Mouse (Mus musculus): Measurements from ENCODE around the gene Pfkl. TPM values are rescaled to one million over a fixed set of nuclear protein-coding genes. Genes with fewer than 3 reads are reported as not detected.
"Not testable (repeated sequence)": the region's sequence is repeated elsewhere in the genome, so short reads cannot be mapped to it uniquely, and the experiment has no call there.

Pfkl gene
- 100 to 1,000 TPM; 104 to 107 TPM for total RNA-seq (2021)
- long read RNA-seq, experiment 1, transcript Pfkl-201 (22 exons, 3,730 nt) = major isoform, 342 of 379 reads
- long read RNA-seq, experiment 1, partial matches to known transcripts = 25 of 379 reads
- long read RNA-seq, experiment 1, other reads (novel, unspliced or antisense) = 11 of 379 reads
- long read RNA-seq, experiment 2, transcript Pfkl-201 (22 exons, 3,730 nt) = major isoform, 346 of 387 reads
- long read RNA-seq, experiment 2, partial matches to known transcripts = 22 of 387 reads
- long read RNA-seq, experiment 2, other reads (novel, unspliced or antisense) = 19 of 387 reads

DNA sequence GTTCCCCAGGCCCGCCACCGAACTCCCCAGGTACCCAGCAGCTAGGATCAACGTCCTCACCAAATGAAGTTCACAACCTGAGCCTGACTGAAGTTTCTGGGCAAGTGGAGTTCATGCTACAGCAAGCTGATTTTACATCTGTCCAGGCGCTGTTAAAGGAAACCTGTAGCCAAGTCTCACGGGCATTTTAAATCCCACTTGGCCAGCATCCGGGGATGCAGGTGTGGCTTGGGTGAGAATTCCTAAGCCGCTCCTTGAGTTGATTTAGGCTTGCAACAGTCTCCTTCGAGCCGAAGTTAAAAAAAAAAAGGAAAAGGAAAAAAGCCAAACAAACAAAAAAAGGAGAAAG, at the start of gene Pfkl:
Pfkl (minus strand) TSS at position 139 of the 349 bp plus-strand sequence.
- no peak for DNase-seq
- intact Hi-C loops (cut with DNase I) = loop anchor here (2.0 to 10.0 kb wide), 2 partner anchors 25 to 395 kb away; no protein-coding TSS in a partner anchor

DNA sequence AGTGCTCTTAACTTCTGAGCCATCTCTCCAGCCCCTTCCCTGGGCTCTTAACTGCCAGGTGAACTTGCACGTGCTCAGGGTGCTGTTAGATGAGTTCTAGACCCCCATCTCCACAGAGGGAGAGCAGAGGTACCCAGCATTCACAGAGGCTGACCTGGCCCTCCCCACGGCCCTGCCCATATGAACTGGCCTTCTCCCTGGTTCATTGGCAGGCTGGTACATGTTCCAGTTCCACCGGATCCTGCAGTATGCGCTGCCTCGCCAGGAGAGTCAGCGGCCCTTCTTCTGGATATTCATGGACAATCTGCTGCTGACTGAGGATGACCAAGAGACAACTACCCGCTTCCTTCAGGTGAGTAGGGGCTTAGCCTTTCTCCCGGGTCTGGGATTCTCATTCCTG, 47.2 kb upstream of the Pfkl start:
- no peak for DNase-seq
- intact Hi-C loops (cut with DNase I) = no loop called here

DNA sequence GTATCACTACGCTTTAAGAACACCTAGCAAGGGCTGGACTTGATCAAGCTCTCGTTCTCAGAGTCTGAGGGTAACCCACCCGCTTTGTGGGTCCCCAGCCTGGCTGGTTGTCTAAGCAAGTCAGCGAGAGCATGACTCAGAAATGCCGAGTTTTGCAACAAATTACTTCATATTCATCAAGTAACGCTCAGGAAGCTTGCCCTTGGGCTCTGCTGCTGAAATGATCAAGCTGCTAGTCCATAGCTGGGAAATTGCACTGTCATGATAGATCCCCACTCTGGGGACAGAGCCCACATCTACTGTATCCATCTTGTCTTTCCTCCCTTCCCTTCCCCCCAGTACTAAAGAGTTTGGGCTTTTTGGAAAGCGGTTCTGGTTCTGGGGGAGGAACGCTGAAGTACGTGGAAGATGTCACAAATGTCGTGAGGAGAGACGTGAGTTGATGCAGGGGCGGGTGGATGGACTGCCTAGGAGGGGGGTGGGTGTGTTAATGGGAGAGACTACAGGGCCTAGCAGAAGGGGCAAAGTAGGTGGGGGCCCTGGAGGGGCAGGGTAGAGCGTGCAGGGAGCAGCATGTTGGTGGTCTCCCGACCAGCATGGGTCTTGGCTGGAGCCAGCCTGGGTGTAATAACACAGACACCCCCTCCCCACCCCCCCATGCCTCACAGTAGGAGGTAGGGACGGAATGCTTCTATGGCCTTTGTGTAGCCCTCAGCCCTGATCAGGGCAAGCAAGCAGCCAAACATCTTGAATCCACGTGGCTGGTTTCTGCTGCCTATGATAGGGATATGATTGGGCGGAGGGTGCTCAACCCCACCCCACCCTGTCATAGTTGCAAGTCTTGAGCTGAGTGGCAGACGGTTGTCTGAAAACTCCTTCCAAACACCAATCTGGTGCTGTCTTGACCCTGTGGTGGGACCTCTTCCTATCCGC, 45.0 kb upstream of the Pfkl start:
- intact Hi-C loops (cut with DNase I) = no loop called here
- peak; percentile 17 to 32 for DNase-seq

DNA sequence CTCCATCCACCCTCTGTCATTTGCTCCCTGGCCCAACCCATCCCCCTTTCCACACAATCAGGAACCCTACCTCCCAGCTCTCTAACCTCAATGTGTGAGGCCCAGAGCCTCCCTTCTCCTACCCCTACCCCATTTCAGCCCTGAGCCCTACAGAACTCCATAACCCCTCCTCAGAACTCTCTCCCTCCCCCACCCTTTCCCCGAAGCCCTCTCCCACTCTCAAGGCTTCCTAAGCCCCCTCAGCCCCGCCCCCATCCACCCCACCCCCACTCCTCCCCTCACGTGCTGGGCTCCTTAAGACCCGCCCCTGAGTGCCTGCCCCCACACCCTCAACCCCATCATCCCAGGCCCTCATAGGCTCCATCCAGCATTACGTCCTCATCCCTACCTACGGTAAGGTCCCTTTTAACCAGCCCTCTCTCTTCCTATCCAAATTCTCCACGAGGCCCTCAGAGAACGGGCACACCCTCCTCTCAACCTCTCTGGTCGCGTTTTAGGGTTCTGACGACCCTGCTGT, 39.7 kb upstream of the Pfkl start:
- no peak for DNase-seq
- intact Hi-C loops (cut with DNase I) = no loop called here

DNA sequence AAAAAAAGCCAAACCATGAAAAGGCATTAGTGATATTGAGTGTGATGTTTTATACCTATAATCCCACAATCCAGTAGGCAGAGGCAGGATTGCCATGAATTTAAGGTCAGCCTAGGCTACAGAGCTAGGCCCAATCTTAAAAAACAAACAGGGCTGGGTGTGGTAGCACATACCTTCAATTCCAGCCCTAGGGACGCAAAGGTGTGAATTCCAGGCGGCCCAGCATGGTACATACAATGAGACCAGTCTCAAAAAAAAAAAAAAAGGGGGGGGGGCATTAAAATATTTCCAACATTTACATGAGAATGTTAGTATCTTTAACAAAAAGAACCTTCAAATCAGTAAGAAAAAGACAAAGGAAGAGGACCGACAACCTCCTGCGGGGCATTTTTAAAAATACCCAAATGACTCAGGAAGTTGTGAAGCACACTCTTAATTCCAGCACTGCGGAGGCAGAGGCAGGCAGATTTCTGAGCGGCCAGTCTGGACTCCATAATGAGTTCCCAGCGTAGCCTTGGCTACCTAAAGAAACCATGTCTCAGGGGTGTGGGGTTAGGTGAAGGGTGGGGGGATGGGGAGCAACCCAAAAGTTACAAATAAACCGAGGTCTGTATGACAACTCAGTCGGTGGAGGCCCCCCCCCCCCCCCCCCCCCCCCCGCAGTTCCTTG, 38.3 kb upstream of the Pfkl start:
- intact Hi-C loops (cut with DNase I) = no loop called here
- no peak for DNase-seq

DNA sequence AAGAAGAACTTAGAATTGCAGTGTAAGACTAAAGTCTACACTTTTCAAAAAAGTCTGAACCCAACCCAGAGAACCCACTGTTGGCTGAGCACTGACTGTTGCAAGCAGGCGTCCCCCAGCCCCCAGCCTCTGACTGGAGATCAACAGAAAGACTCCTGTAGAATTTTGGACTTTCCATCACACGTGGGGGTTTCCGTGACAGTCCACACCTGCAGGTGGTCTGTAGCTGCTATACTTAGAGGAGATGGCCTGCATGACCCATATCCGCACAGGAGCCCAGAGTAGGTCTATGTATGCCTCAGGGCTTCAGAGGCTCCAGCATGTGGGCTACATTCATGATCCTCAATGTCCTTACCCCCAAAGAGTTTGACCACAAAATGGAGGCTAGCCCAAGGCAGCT, 36.5 kb upstream of the Pfkl start:
- intact Hi-C loops (cut with DNase I) = no loop called here
- DNase-seq = no peak

DNA sequence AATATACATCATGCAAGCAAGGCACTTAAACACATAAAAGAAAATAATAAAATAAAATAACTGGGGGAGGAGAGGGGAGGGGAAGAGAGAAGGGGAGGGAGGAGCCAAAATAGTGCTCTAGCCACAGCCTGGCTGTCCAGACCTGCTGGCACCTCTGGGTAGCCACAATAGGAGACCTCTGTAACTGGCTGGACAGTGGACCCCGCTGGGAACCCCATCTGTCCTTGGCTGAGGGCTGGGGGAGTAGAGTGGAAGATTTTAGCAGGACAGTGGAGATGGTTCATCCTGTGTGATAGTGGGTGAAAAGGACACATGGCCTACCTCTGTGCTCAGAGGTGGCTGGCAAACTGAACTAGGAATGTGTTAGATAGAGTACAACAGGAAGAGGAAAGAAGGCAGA, 34.6 kb upstream of the Pfkl start:
- no peak for DNase-seq
- intact Hi-C loops (cut with DNase I) = no loop called here

DNA sequence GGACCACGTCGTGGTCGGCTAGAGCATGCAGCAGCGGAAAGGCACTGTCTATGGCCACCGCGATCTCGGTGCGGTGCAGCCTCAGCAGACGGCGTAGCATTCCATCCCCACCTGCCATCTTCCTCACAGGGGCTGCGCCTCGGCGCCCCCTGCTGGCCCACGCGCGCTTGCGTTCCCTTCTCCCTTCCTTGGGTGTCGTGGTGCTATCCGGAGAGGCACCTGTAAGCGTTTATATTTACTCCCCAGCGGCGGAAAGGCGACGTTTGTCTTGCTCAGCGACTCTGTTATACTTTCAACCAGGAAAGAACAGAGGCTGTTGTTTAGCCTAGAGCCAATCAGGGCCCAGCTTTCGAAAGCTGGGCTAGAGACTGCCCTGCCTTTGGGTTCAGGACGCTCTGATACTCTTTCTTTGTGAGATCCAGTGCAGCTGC, 33.5 kb upstream of the Pfkl start, which contains the start of gene Aire:
Aire (minus strand) TSS at position 205 of the 431 bp plus-strand sequence.
- DNase-seq = peak; percentile 68 to 70
- intact Hi-C loops (cut with DNase I) = no loop called here

DNA sequence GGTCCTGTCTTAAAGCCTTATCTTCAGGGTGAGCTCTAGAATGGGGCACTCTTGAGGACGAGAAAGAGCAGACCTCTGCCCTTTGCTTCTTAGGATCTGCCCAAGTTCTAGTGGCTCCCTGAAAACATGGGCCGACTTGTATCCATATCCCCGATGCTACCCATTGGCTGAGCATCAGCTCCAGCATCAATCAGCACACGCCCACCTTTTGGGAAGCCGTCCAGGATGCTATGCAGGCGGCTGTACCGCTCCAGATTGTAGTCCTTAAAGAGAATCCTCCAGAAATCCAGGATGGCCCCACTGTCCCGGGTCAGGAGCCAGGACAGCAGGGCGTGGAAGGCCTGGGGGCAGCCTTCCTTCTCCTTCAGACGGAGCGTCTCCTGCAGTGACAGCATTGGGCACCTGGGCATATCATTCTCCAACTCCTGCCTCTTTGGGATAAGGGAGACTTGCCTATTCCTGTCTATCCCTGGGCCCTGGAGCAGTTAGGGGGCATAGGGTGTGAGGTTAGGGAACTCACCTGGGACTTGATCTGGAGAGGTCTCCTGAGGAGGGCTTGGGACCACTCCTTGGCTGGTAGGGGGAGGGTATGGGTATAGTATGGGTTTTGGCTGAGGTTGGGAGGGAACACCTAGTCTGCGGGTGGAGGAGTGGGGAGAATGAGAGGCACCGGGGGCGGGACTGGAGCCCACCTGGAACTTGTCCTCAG, 33.0 kb upstream of the Pfkl start:
- intact Hi-C loops (cut with DNase I) = no loop called here
- DNase-seq = no peak

DNA sequence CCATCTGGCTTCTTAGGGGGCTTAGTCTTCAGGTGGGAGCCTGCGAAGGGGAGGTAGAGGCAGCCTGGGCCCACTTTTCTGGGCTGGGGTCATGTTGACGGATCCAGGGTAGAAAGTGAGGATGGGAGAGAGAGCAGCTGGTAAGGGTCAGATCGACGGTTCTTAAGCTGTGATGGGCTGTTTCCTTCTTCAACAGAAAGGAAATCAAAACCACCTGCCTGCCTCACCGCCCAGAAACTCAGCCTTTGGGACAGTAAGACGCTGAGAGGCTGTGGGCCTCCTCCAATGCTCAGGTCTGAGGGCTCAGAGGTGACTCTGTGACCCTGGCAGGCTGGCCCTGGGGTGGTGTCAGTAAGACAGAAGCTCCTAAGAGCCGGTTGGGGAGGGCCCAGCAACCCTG, 32.2 kb upstream of the Pfkl start:
- no peak for DNase-seq
- intact Hi-C loops (cut with DNase I) = no loop called here

DNA sequence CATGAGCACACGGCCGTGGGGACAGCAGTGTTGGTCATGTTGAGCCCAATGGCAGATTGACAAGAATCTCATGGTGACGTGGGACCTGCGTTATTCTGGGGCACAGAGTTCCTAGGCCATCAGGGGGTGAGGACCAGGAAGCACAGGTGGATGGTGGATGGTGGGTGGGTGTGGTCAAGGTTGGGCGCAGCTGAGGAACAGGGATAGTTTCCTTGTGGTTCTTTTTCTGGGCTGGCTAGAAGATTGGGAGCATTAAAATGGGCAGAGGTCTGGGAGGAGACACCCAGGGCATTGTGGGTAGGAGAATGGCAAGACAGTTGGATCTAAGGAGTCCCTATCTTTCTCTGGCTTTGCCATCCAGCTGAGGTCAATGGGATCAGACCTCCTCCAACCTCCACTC, 31.8 kb upstream of the Pfkl start, which contains the start of gene Dnmt3l:
Dnmt3l (plus strand) TSS at position 301 of the 400 bp plus-strand sequence.
- intact Hi-C loops (cut with DNase I) = no loop called here
- DNase-seq = no peak

DNA sequence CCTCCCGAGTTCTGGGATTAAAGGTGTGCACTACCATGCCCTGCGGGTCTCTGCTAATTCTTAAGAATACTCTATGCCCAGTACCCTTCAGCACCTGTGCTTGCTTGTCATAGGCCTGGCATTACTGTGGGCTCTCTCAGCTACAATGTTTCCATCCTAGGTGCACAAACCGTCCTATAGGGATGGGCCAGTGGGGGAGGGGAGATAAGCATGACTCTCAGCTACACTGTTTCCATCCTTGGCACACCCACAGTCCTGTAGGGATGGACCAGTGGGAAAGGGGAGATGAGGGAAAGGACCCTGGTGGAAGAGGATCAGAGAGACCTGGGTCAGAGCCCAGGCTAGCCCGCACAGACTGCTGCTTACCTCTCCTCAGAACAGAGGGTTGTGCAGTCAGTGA, 27.3 kb upstream of the Pfkl start:
- no peak for DNase-seq
- intact Hi-C loops (cut with DNase I) = no loop called here

DNA sequence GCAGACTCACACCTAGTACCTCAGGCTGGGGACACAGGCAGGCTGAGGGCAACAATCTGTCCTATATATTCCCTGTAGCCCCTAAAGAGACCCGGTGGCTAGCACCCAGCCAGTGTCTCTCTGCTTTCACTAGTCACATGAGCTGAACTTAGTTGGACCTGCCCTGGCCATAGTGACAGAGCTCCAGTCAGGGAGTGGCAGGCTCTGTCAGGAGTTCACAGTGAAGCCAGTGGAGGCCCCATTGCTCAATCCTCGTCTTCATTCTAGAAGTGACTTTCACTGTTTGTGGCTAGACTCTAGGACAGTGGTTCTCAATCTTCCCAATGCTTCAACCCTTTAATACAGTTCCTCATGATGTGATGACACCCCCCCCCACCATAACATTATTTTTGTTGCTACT, 22.1 kb upstream of the Pfkl start:
- intact Hi-C loops (cut with DNase I) = loop anchor here (1.0 to 5.0 kb wide), 2 partner anchors 35 to 131 kb away; partner anchors contain the start of gene Icosl
- DNase-seq = no peak

DNA sequence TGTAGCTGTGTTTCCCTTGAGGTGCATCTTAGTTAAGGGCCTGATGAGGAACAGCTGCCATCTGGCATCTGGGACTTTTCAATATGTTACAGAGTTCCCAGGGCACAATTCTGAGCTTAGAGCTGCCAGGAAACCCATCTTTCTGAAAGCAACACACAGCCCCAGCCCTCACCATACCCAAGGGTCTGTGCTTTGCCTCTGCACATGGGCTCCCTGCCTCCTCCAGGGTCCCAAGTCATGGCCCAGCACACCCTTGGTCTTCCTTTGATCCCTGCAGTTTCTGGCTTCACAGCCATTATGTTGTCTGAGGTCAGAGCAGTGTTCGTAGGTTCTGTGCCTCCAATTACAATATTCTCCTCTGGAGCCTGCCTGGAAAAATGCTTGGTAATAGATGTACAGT, 19.2 kb upstream of the Pfkl start:
- no peak for DNase-seq
- intact Hi-C loops (cut with DNase I) = loop anchor here (5.0 kb wide), 1 partner anchor 42 kb away; no protein-coding TSS in a partner anchor

DNA sequence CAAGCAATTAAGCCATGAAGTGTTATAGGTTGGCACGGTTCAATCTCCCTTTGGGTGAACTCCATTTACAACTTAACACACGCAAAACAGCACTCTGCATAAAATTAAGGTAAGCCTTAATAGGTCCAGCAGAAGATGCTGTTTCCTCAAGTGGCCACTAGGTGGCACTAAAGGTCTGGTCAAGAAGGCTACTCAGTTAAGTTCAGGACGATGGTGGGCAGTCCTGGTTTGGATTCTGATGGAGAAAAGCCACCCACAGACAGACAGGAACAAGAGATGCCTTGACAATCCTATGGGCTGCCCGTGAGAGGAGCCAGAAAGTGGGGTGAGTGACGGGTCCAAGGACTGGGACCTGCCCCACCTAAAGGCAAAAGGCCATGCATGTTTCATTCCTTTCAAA, 18.2 kb upstream of the Pfkl start:
- intact Hi-C loops (cut with DNase I) = loop anchor here (5.0 kb wide), 1 partner anchor 41 kb away; no protein-coding TSS in a partner anchor
- DNase-seq = peak; percentile 77 to 83

DNA sequence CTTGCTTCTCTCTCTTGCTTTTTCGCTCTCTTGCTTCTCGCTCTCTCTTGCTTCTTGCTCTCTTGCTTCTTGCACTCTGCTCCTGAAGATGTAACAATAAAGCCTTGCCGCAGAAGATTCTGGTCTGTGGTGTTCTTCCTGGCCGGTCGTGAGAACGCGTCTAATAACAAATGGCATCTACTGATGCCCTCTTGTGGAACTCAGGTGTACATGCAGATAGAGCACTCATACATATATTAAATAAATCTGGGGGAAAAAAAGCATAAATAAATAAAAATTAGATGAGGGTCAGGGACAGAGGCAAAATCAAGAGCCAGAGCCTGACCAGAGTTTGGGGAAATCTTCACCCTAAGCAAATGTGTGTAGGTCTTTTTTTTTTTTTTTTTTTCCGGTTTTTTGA, 15.6 kb upstream of the Pfkl start:
- intact Hi-C loops (cut with DNase I) = loop anchor here (5.0 kb wide), 1 partner anchor 38 kb away; no protein-coding TSS in a partner anchor
- DNase-seq = not testable (repeated sequence)

DNA sequence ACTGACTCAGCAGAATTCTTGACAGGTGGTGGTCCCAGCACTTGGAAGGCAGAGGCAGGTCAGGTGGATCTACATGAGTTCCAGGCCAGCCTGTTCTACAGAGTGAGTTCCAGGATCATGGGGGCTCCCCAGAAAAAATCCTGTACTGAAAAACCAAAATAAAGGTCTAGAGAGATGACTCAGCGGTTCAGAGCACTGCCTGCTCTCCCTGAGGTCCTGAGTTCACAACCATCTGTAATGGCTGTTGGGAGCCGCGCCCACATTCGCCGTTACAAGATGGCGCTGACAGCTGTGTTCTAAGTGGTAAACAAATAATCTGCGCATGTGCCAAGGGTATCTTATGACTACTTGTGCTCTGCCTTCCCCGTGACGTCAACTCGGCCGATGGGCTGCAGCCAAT, 10.1 kb upstream of the Pfkl start:
- DNase-seq = not testable (repeated sequence)
- intact Hi-C loops (cut with DNase I) = loop anchor here (10.0 kb wide), 1 partner anchor 385 kb away; no protein-coding TSS in a partner anchor

DNA sequence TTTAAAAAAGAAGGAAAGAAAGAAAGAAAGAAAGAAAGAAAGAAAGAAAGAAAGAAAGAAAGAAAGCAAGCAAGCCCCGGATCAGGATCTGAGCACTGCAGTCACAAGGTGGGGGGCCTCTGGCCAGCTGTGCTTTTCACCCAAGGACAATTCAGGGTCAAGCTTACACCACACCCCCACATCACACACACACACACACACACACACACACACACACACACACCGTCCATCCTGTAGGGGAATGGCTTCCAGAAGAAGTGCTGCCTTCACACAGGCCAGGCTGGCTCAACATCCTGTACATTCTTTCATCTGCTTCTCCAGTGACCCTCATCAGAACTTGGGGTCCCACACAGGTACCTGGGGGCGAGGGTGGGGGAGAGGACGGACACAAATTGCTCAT, 9.4 kb upstream of the Pfkl start:
- intact Hi-C loops (cut with DNase I) = loop anchor here (10.0 kb wide), 1 partner anchor 386 kb away; no protein-coding TSS in a partner anchor
- no peak for DNase-seq

DNA sequence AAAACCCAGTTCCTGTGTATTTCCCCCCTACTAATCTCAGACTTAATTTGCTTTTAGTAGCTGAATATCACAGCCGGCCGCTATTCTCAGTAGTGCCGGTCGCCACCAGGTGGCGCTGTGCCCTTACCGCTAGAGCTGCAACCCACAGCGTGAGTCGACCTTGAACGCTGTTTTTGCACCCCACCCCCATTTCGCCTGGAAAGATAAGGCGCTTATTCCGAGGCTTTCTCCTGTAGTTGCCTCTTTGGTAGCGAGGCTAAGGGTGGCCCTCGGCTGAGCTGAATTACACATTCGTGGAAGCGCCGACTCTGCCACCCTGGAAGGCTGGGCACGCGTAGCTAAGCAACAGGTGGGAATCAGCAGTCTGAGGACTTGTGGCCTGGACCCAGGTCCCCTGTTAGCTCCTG, 8.9 kb upstream of the Pfkl start:
- intact Hi-C loops (cut with DNase I) = loop anchor here (10.0 kb wide), 1 partner anchor 386 kb away; no protein-coding TSS in a partner anchor
- peak; percentile 85 to 89 for DNase-seq

DNA sequence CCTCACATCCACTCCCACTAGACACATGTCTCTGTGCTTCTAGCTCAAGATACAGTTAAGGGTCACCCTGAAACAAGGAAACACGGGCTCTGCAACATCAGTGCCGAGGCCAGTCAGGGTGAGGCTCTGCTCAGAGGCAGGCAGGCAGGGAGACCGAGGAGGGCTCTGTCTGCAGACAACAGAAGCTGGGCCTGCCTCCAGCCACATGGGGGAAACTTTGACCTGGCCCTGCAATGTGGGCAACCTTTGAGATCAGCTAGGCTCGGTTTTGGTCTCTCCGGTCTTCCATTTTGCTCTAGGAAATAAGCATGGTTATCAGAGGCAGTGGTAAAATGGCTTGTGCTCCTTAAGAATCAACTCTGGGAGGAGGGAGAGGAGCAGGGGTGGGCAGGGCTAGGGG, 6.5 kb upstream of the Pfkl start:
- intact Hi-C loops (cut with DNase I) = loop anchor here (10.0 kb wide), 1 partner anchor 388 kb away; no protein-coding TSS in a partner anchor
- DNase-seq = no peak

Measured in heart, postnatal 14 days (tissue).